Mouse (Mus musculus) embryo, embryonic 11.5 days (tissue): ENCODE measurements at regions not wholly inside any gene's neighbourhood (a gene's known extent, or its start where the extent isn't known, plus 50 kb on each side); places are given as distances from the start of the nearest gene placed in this dataset.

Source experiments
- DNase-seq: peaks from one replicate; pipeline ENCODE4 v3.0.0-alpha.2; 2012; ENCODE audit warnings: low read depth, low spot score

DNA sequence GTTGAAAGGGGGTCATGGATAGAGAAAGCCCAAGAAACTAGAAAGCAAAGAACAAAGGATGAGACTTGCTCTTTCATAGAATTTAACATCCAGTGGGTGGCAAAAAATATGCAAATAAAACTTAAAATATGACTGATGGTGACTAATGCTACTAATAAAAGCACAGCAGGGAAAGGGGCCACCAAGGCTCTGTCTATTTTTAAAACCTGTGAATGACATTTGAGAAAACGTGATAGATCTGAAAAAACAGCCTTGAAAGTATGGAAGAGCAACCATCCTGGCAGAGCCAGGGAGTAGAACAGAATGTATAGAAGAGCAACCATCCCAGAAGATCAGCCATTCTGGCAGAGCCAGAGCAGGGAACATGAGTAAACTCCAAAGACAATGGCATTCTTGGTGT is 91.9 kb upstream of the Hs3st1 start:
- no peak for DNase-seq

DNA sequence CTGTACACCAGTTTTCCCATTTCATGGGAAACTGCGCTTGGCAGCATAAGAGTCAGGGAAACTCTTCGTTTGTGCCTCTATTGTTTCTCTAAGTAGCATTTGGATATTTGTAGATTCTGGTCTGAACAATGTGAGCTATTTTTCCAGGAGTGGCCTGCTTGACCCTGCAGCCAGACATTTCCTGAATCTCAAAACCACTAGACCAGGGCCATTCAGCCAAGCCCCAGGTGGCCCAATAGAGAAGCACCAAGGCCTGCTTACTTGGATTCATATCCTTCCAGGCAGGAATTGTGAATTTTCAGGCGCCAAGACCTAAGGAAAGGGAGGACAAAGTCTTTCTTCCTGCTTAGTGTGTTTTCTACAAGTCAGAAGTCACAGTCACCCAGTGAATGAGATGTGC is 85.9 kb upstream of the Hs3st1 start:
- no peak for DNase-seq

DNA sequence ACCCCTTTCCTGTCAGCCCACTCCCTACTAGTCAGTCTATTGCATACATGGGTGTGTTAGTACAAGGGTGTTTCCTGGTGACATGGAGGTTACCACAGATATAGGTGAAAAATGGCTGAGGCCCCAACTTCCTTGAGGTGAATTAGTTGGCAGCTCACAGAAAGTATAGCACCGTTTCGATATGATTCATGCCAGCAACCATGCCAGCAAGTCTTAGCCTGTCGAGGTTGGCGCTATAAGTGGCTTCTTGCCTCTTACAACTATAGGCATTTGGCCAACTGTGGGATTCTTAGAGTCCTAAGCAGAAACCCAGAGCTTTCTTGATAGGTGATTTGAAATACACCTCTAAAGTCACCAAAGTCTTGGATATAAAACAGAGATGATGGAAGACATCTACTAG is 85.3 kb upstream of the Hs3st1 start:
- DNase-seq = no peak

DNA sequence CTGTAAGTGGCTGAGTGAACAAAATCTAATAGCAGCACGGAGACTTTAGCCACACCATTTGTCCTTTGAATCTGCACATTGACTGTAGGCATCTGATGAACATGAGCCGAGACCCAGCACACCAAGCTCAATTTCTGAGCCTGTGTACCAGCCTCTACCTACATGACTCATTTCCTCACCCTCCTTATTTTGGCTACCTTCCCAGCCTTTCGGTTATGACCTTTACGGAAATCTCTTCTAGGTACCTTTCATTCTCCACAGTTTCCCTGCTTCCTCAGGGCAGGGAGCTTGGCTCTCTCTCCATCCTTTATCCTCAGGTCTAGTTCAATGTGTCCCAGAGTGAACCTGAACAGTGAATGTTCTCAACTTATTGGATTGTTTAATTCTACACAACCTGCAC is 77.3 kb upstream of the Hs3st1 start:
- no peak for DNase-seq

DNA sequence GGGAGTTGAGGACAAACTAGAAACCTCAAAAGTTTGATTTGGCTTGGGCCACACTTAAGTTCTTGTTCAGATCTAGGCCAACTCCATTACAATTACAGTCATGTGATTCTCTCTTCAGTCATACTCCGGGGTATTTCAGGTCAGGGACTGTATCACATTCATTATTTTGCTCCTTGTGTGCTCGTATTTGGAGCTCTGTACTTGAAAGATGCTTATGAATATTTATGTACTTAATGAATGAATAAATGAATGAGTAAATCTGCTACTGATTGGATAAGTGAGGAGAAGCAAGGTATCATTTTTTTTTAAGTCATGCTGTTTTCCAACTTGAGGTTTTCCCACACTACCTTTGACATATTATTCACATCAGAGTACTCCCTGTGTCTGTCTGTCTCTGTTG is 69.4 kb upstream of the Hs3st1 start:
- DNase-seq = no peak

DNA sequence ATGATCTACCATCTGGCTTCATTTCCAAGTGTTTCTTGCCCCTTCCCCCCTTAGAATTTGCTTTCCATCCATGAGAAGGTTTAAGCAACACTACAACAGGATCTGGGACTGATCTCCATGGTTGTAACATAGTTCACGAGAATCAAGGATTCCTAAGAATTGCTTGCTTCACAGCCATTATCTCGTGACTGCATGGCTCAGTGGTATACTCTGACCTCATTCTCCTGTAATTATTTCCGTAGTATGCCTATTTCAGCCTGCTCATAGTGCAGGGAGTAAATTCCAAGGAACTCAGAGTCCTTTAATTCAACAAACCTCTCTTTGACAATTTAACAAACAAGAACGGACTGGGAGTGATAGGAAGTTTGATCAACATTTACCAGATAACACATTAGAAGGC is 51.4 kb upstream of the Hs3st1 start:
- DNase-seq = no peak
